Mouse (Mus musculus) stomach, postnatal 0 days (tissue): ENCODE data around the gene Chrna1.

Experiments
- CTCF ChIP-seq: IDR thresholded peaks from 2 replicates; pipeline ENCODE4 v1.5.1; 2016; ENCODE audit warnings: antibody characterized with exemption, low read depth, mild to moderate bottlenecking, moderate library complexity
- EP300 ChIP-seq: optimal IDR thresholded peaks from 2 replicates; pipeline ENCODE3; 2016; ENCODE audit warnings: antibody characterized with exemption

- TF ChIP-seq CTCF (no peak), EP300 (no peak)
Measured at GRCm38 (mm10) chr2:73563690-73564089, 16.4 kb downstream of the Chrna1 start.
